Mouse (Mus musculus) ES-Bruce4 (cell line): ENCODE measurements around the gene Apod.
"Not testable (repeated sequence)": the region's sequence is repeated elsewhere in the genome, so short reads cannot be mapped to it uniquely, and the experiment has no call there.

Experiments
- CTCF ChIP-seq: IDR thresholded peaks from one replicate; pipeline ENCODE4 v1.8.1; 2011; ENCODE audit warnings: low read depth, low read length
- POLR2A ChIP-seq: IDR thresholded peaks from one replicate; pipeline ENCODE4 v1.8.1; 2011; ENCODE audit warnings: low read length; ENCODE audit not compliant: insufficient read depth

DNA sequence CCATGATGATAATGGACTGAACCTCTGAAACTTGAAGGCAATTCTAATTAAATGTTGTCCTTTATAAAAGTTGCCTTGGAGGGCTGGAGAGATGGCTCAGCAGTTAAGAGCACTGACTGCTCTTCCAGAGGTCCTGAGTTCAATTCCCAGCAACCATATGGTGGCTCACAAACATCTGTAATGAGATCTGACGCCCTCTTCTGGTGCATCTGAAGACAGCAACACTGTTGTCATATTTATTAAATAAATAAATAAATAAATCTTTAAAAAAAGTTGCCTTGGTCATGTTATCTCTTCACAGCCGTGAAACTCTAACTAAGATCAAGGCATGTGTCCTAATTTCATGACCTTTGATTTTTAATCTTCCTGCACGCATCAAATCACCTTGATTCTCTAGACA is 5.1 kb upstream of the Apod start:
- TF ChIP-seq POLR2A, CTCF: not testable (repeated sequence)
